Comparison of ENCODE assay signal across 8 mouse cellular contexts in the genomic region with DNA sequence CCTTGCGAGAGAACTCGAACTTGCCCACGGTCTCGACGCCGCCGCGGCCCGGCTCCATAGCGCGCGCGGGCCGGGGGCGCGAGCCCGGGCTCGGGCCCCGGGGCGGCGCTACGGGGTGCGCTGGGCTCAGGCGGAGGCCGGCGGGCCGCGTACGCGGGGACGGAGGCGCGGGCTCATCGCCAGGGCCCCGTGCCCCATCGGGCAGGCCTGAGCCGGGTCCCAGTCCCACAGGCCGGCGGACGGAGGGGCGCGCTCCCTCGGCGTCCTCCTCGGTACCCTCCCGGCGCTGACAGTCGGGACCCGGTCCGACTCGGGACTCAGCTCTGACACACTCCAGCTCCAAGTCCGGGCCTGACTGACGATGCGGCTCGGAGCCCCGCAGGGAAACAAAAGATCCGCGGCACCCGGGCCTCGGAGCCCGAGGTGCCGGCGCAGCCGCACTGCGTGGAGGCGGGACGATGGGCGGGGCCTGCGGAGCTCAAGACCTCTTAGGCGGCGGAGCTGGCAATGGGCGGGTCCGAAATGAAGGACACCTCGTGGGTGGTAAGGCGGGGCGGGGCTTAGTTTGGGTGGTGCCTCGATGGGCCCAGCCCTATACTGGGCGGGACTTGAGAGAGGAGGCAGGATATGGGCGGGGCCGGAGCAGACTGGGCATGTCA. TPM values are rescaled to one million over a fixed set of nuclear protein-coding genes. Genes with fewer than 3 reads are reported as not detected.
DNase-seq lines count a peak whose midpoint lies in the region; ATAC-seq lines count a peak whose summit lies in the region.

Gene Ulk1 (minus strand): TSS at position 431 of the 659 bp plus-strand sequence.

- H3K4me3 ChIP-seq in forebrain, embryonic 11.5 days (ENCODE audit: low read depth, low read length) = peak within 1 kb of the TSS; percentile 96
- peak within 1 kb of the TSS; percentile 91 for H3K4me3 ChIP-seq in heart, embryonic 16.5 days (ENCODE audit: low read length)
- H3K4me3 ChIP-seq in liver, embryonic 15.5 days (replicated peaks) = peak within 1 kb of the TSS; percentile 96
- H3K4me3 ChIP-seq in neural tube, embryonic 12.5 days = peak within 1 kb of the TSS; percentile 95

- peak; percentile 93 for ATAC-seq in forebrain, embryonic 11.5 days (replicated peaks; ENCODE audit: low FRiP score)
- ATAC-seq in heart, embryonic 16.5 days (replicated peaks; ENCODE audit: extremely low read depth, insufficient read depth, low FRiP score) = peak; percentile 98
- peak; percentile 85 for ATAC-seq in liver, embryonic 15.5 days (ENCODE audit: insufficient read depth)
- peak; percentile 95 for ATAC-seq in neural tube, embryonic 12.5 days (ENCODE audit: low FRiP score, low read depth)

- peaks cover 12% of the 10 kb centered on the region; the same call in 1 of the 2 replicates for H3K4me1 ChIP-seq in forebrain, embryonic 11.5 days (replicated peaks; ENCODE audit: control insufficient read depth, insufficient read depth, low read length)
- H3K4me1 ChIP-seq in heart, embryonic 16.5 days (ENCODE audit: control insufficient read depth, insufficient read depth, low read length) = peaks cover 24% of the 10 kb centered on the region
- H3K4me1 ChIP-seq in liver, embryonic 15.5 days (replicated peaks) = peaks cover 53% of the 10 kb centered on the region
- H3K4me1 ChIP-seq in neural tube, embryonic 12.5 days = peaks cover 32% of the 10 kb centered on the region

- peak within 1 kb of the TSS; percentile 96 for H3K4me2 ChIP-seq in forebrain, embryonic 11.5 days (ENCODE audit: low read depth, low read length, severe bottlenecking)
- H3K4me2 ChIP-seq in heart, embryonic 16.5 days (ENCODE audit: low read depth, low read length) = peak within 1 kb of the TSS; percentile 99
- peak within 1 kb of the TSS; percentile 88 for H3K4me2 ChIP-seq in liver, embryonic 15.5 days
- H3K4me2 ChIP-seq in neural tube, embryonic 12.5 days (replicated peaks) = peak within 1 kb of the TSS; percentile 98

- H3K27ac ChIP-seq in forebrain, embryonic 11.5 days (ENCODE audit: low read depth, low read length) = peak within 1 kb of the TSS; percentile 50; the same call in 1 of the 2 replicates
- H3K27ac ChIP-seq in heart, embryonic 16.5 days (ENCODE audit: low read length) = peak within 1 kb of the TSS; percentile 87
- peak within 1 kb of the TSS; percentile 93 for H3K27ac ChIP-seq in liver, embryonic 15.5 days (replicated peaks)
- H3K27ac ChIP-seq in neural tube, embryonic 12.5 days = 0 out of 2 replicates have a peak within 1 kb of the TSS, but pooled peaks have one; percentile 43

- WGBS in forebrain, embryonic 11.5 days = 1% methylated on average over 79 of the region's 80 CpGs
- under 1% methylated on average over 80 of the region's 80 CpGs for WGBS in heart, embryonic 16.5 days
- under 1% methylated on average over 80 of the region's 80 CpGs for WGBS in liver, embryonic 15.5 days (ENCODE audit: insufficient replicate concordance)
- WGBS in neural tube, embryonic 12.5 days = under 1% methylated on average over 80 of the region's 80 CpGs

- H3K27me3 ChIP-seq in forebrain, embryonic 11.5 days (ENCODE audit: control insufficient read depth, insufficient read depth, low read length) = no peaks in the 10 kb centered on the region
- no peaks in the 10 kb centered on the region for H3K27me3 ChIP-seq in heart, embryonic 16.5 days (ENCODE audit: control insufficient read depth, insufficient read depth, low read length)
- no peaks in the 10 kb centered on the region for H3K27me3 ChIP-seq in liver, embryonic 15.5 days
- no peaks in the 10 kb centered on the region for H3K27me3 ChIP-seq in neural tube, embryonic 12.5 days (replicated peaks)

- H3K36me3 ChIP-seq in forebrain, embryonic 11.5 days (ENCODE audit: control insufficient read depth, insufficient read depth, low read length) = no peaks in the 10 kb centered on the region
- H3K36me3 ChIP-seq in heart, embryonic 16.5 days (ENCODE audit: control insufficient read depth, insufficient read depth) = peaks cover 6% of the 10 kb centered on the region
- H3K36me3 ChIP-seq in liver, embryonic 15.5 days (replicated peaks) = peaks cover 26% of the 10 kb centered on the region
- H3K36me3 ChIP-seq in neural tube, embryonic 12.5 days = peaks cover 7% of the 10 kb centered on the region; the same call in 1 of the 2 replicates

- DNase-seq in CD8-positive naive resting alpha-beta T cell, adult 2 months (ENCODE audit: low read depth in 2 of 2, low spot score in 2 of 2) = peak; percentile 99 to 100
- peak; percentile 99 for DNase-seq in c-Kit-positive CD71-negative TER-119-negative erythroid progenitor cells, embryonic 14.5 days (ENCODE audit: low read depth)
- peak; percentile 100 for DNase-seq in forebrain, embryonic 11.5 days (ENCODE audit: low spot score)
- DNase-seq in kidney, postnatal 36 days = peak; percentile 100
- DNase-seq in telencephalon, adult 2 months (ENCODE audit: low read depth, low spot score) = peak; percentile 98

- H3K9ac ChIP-seq in forebrain, embryonic 11.5 days (ENCODE audit: low read length) = peak within 1 kb of the TSS; percentile 94
- peak within 1 kb of the TSS; percentile 97 for H3K9ac ChIP-seq in heart, embryonic 16.5 days (ENCODE audit: low read length)
- H3K9ac ChIP-seq in liver, embryonic 15.5 days = peak within 1 kb of the TSS; percentile 99
- H3K9ac ChIP-seq in neural tube, embryonic 12.5 days = peak within 1 kb of the TSS; percentile 96

- no peaks in the 10 kb centered on the region for H3K9me3 ChIP-seq in forebrain, embryonic 11.5 days (ENCODE audit: control insufficient read depth, low read length)
- H3K9me3 ChIP-seq in heart, embryonic 16.5 days (replicated peaks; ENCODE audit: control insufficient read depth, low read length) = no peaks in the 10 kb centered on the region
- H3K9me3 ChIP-seq in liver, embryonic 15.5 days (replicated peaks) = no peaks in the 10 kb centered on the region
- no peaks in the 10 kb centered on the region for H3K9me3 ChIP-seq in neural tube, embryonic 12.5 days

RNA-seq across cellular contexts. Expression of gene Ulk1, which starts in this region (rescaled TPM):
- 39.4 and 42.8 TPM in 2 replicates for polyA plus RNA-seq in forebrain, embryonic 11.5 days (2014; fragmentation: Nextera tagmentation; extraction: Ambion mirVana)
- polyA plus RNA-seq in heart, embryonic 16.5 days (2015; fragmentation: Nextera tagmentation; extraction: Ambion mirVana) = 10.0 and 13.1 TPM in 2 replicates
- polyA plus RNA-seq in liver, embryonic 15.5 days (2015; fragmentation: Nextera tagmentation; extraction: Ambion mirVana) = 11.6 and 15.2 TPM in 2 replicates
- 36.2 and 37.2 TPM in 2 replicates for polyA plus RNA-seq in neural tube, embryonic 12.5 days (2016; fragmentation: Nextera tagmentation; extraction: Ambion mirVana)

Comparison
In these comparisons a context has a peak if more than half of its experiments do, and no peak if none do; other contexts are left out.
1. Peak in every context shown above with its lines: DNase-seq, ATAC-seq, H3K4me3 ChIP-seq and H3K27ac ChIP-seq.
2. H3K27ac ChIP-seq: peak in every context shown above with its lines; median percentile 93 in liver, embryonic 15.5 days; 87 in heart, embryonic 16.5 days; 50 in forebrain, embryonic 11.5 days; 43 in neural tube, embryonic 12.5 days.